ENCODE assay signal across 21 mouse cellular contexts in genomic region chr3:126968721-126969120, GRCm38 (mm10).
DNase-seq lines count a peak whose midpoint lies in the region; ATAC-seq and TF ChIP-seq lines count a peak whose summit lies in the region.
"Had no signal": no experiment of that assay in that cellular context is flagged by ENCODE, and none has a peak within 500 bp of the region (broad histone marks: within the 10 kb centered on the region; RNA-seq: fewer than 3 reads in every experiment).

No protein-coding gene starts in this region.

- H3K9ac ChIP-seq in limb, embryonic 15.5 days = no peak overlapping the region
- H3K9ac ChIP-seq: forebrain, embryonic 12.5 days; hindbrain, embryonic 13.5 days; intestine, embryonic 15.5 days had no signal

- no peak overlapping the region for H3K4me3 ChIP-seq in limb, embryonic 15.5 days
- no peak overlapping the region for H3K4me3 ChIP-seq in limb, embryonic 10.5 days
- no peak overlapping the region for H3K4me3 ChIP-seq in kidney, adult 2 months (ENCODE audit: insufficient read depth, low read depth, low read length)
- H3K4me3 ChIP-seq: embryonic facial prominence, embryonic 10.5 days; forebrain, embryonic 12.5 days; gastrocnemius, adult 2 months; hindbrain, embryonic 13.5 days; intestine, embryonic 15.5 days had no signal

- no peak overlapping the region for H3K4me2 ChIP-seq in limb, embryonic 15.5 days
- H3K4me2 ChIP-seq: forebrain, embryonic 12.5 days; hindbrain, embryonic 13.5 days; intestine, embryonic 15.5 days had no signal

- WGBS in limb, embryonic 15.5 days = 71% methylated on average over 2 of the region's 2 CpGs
- WGBS in limb, embryonic 10.5 days = 95% methylated on average over 2 of the region's 2 CpGs
- 86% methylated on average over 2 of the region's 2 CpGs for WGBS in kidney, adult 2 months

- no peaks in the 10 kb centered on the region for H3K27me3 ChIP-seq in limb, embryonic 15.5 days
- H3K27me3 ChIP-seq in limb, embryonic 10.5 days (ENCODE audit: low read depth, poor library complexity, severe bottlenecking) = no peaks in the 10 kb centered on the region
- H3K27me3 ChIP-seq in kidney, adult 2 months (replicated peaks; ENCODE audit: control insufficient read depth, insufficient read depth, low read length) = no peaks in the 10 kb centered on the region
- H3K27me3 ChIP-seq: forebrain, embryonic 12.5 days; hindbrain, embryonic 13.5 days; intestine, embryonic 15.5 days had no signal

- H3K4me1 ChIP-seq in limb, embryonic 15.5 days = 0 out of 2 replicates have a peak, but pooled peaks cover 2% of the 10 kb centered on the region
- H3K4me1 ChIP-seq in limb, embryonic 10.5 days = no peaks in the 10 kb centered on the region
- no peaks in the 10 kb centered on the region for H3K4me1 ChIP-seq in kidney, adult 2 months (ENCODE audit: control insufficient read depth, insufficient read depth, low read length)
- H3K4me1 ChIP-seq: embryonic facial prominence, embryonic 10.5 days; forebrain, embryonic 12.5 days; hindbrain, embryonic 13.5 days; intestine, embryonic 15.5 days had no signal

- ATAC-seq in frontal cortex, adult (ENCODE audit: low TSS enrichment) = peak; percentile 79
- ATAC-seq in limb, embryonic 15.5 days (ENCODE audit: insufficient number of reproducible peaks, low FRiP score, low TSS enrichment, low read depth) = peak; percentile 58; the same call in 1 of the 2 replicates
- ATAC-seq: activated CD4-positive, CD25-positive, alpha-beta regulatory T cell, adult 4 months; forebrain, embryonic 16.5 days; intestine, embryonic 15.5 days had no signal

- no peak overlapping the region for H3K27ac ChIP-seq in limb, embryonic 15.5 days
- H3K27ac ChIP-seq in limb, embryonic 10.5 days = no peak overlapping the region
- H3K27ac ChIP-seq in kidney, adult 2 months (ENCODE audit: insufficient read depth, low read depth, low read length) = no peak overlapping the region
- H3K27ac ChIP-seq: embryonic facial prominence, embryonic 10.5 days; forebrain, embryonic 12.5 days; gastrocnemius, adult 2 months; hindbrain, embryonic 13.5 days; intestine, embryonic 15.5 days had no signal

- no peak for TF ChIP-seq POLR2A in kidney, adult 2 months (IDR thresholded peaks at IDR 0.05; ENCODE audit: low read depth, low read length)

- H3K36me3 ChIP-seq in limb, embryonic 15.5 days = peaks cover 10% of the 10 kb centered on the region; the same call in 1 of the 2 replicates
- no peaks in the 10 kb centered on the region for H3K36me3 ChIP-seq in limb, embryonic 10.5 days
- H3K36me3 ChIP-seq in kidney, adult 2 months (ENCODE audit: control insufficient read depth, insufficient read depth, low read length) = no peaks in the 10 kb centered on the region
- H3K36me3 ChIP-seq: intestine, embryonic 15.5 days had no signal

- no peak for TF ChIP-seq CTCF in kidney, adult 2 months (conservative IDR thresholded peaks at IDR 0.05; ENCODE audit: insufficient read depth, insufficient read length, low read depth, low read length)

- no peaks in the 10 kb centered on the region for H3K9me3 ChIP-seq in limb, embryonic 15.5 days
- no peaks in the 10 kb centered on the region for H3K9me3 ChIP-seq in limb, embryonic 10.5 days (replicated peaks)
- H3K9me3 ChIP-seq: embryonic facial prominence, embryonic 10.5 days; forebrain, embryonic 12.5 days; hindbrain, embryonic 13.5 days; intestine, embryonic 15.5 days had no signal

- no peak for DNase-seq in frontal cortex, postnatal 36 days (ENCODE audit: low spot score in 2 of 2)
- DNase-seq in limb, embryonic 10.5 days (ENCODE audit: low spot score) = no peak
- DNase-seq in NIH3T3 (ENCODE audit: low read depth) = peak; percentile 79
- DNase-seq in fibroblast of lung, adult 2 months (ENCODE audit: low read depth) = peak; percentile 30
- DNase-seq in spleen, postnatal 36 days (ENCODE audit: low spot score in 2 of 2) = no peak
- DNase-seq in kidney, adult 2 months = no peak
- DNase-seq: adrenal gland, postnatal 14 days; cerebellum, adult 18-20 months; cerebellum, adult 9-11 months; gastrocnemius, adult 2 months; gastrocnemius, postnatal 25 days; heart, postnatal 10 days; heart, postnatal 4 days had no signal

Comparison
In these comparisons a context has a peak if more than half of its experiments do, and no peak if none do; other contexts are left out.
1. DNase-seq: peak in NIH3T3 (single experiment) and fibroblast of lung, adult 2 months (single experiment); none in frontal cortex, postnatal 36 days (0 of 2), limb, embryonic 10.5 days (single experiment), spleen, postnatal 36 days (0 of 2) and kidney, adult 2 months (single experiment).